Mouse (Mus musculus): ENCODE data around the gene Tmem262.

DNA sequence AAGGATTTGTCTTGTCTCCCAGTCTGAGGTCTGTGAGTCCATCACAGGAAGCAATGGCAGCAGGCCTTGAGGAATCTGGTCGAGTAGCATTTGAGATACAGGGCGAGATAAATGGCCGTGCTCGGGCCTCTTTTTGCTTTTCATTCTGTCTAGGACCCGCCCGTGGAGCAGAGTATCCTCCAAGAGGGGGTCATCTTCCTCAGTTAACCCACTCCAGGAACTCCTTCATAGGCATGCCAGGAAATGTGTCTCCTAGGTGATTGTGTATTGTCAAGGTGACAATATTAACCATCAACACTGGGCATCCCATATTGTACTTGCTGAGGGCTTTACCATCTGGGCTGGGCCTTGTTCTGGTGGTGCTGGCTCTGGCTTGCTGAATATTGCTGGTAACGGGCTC lies 14.3 kb downstream of the Tmem262 start, which contains the start of gene AC131692.1:
- TF ChIP-seq CTCF (IDR thresholded peaks at IDR 0.05; ENCODE audit: borderline replicate concordance, insufficient read depth, low read depth, low read length) (no peak), POLR2A (IDR thresholded peaks at IDR 0.05; ENCODE audit: borderline replicate concordance, insufficient read depth, low read length) (no peak)

Measured in cerebellum, adult 2 months (tissue).